Mouse (Mus musculus) spleen, adult 2 months (tissue): ENCODE data around the gene Lsg1.

Experiments
- CTCF ChIP-seq: fragments of 200-500 bp; IDR thresholded peaks from 2 replicates; pipeline ENCODE4 v1.5.1; 2011; ENCODE audit warnings: mild to moderate bottlenecking, inconsistent platforms; ENCODE audit not compliant: insufficient read depth, insufficient read length, insufficient replicate concordance; ENCODE audit errors: extremely low read depth
- POLR2A ChIP-seq: fragments of 200-500 bp; IDR thresholded peaks from 2 replicates; pipeline ENCODE4 v1.6.1; 2011; ENCODE audit warnings: low read depth, low read length, inconsistent platforms

DNA sequence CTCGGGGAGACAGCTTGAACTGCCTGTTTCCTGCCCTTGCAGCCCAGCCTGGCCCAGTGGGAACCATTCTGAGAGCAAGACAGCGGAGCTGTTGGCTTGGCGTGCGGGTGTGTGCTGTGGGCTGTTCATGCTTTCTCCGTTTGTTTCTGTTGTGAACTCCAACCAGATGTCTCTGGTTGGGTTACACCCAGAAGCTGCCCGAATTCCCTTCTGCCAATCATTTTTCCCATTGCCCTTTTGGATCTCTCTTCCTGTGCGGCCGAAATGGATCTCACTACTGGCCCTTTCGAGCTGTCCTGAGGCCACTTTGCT, 16.1 kb upstream of the Lsg1 start:
- TF ChIP-seq POLR2A (no peak), CTCF (no peak)
